Mouse (Mus musculus): ENCODE measurements at regions not wholly inside any gene's neighbourhood (a gene's known extent, or its start where the extent isn't known, plus 50 kb on each side); places are given as distances from the start of the nearest gene placed in this dataset.

DNA sequence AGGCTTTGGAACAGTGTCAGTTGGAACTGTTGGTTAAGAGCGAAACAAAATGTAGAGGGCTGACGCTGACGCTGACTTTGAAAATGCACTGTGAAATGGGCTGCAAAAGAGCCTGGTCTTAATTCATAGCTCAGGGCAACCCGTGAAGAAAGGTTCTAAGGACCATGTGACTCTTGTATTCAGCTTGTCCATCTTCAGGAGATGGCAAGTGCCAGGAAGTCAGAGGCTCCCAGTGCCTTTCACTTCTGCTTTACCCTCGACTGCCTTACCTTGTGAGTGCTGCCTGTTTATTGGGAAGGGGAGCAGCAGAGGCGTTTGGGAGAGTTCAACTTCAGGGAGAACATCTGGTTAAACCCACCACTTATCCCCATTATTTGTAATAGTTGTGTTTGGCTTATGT lies 70.1 kb upstream of the Tln2 start:
- TF ChIP-seq CTCF (IDR thresholded peaks at IDR 0.05; ENCODE audit: low read depth) (no peak), EP300 (optimal IDR thresholded peaks at IDR 0.05) (no peak)

All from stomach, postnatal 0 days (tissue).